Mouse (Mus musculus) adrenal gland, postnatal 10 days (tissue): Measurements from ENCODE around the gene Cryl1. TPM values are rescaled to one million over a fixed set of nuclear protein-coding genes. Genes with fewer than 3 reads are reported as not detected.

ENCODE experiments used
- DNase-seq: peaks from one replicate; pipeline ENCODE4 v3.0.0; 2021; ENCODE audit warnings: mixed read lengths
- total RNA-seq, 2 experiments: library from RNA; stranded (reverse); gene quantifications; 2 replicates each; pipeline ENCODE4 v1.2.3; 2021

The Cryl1 gene
- total RNA-seq, 2 experiments from 2014 or later, result 18.7 to 19.6 TPM

DNA sequence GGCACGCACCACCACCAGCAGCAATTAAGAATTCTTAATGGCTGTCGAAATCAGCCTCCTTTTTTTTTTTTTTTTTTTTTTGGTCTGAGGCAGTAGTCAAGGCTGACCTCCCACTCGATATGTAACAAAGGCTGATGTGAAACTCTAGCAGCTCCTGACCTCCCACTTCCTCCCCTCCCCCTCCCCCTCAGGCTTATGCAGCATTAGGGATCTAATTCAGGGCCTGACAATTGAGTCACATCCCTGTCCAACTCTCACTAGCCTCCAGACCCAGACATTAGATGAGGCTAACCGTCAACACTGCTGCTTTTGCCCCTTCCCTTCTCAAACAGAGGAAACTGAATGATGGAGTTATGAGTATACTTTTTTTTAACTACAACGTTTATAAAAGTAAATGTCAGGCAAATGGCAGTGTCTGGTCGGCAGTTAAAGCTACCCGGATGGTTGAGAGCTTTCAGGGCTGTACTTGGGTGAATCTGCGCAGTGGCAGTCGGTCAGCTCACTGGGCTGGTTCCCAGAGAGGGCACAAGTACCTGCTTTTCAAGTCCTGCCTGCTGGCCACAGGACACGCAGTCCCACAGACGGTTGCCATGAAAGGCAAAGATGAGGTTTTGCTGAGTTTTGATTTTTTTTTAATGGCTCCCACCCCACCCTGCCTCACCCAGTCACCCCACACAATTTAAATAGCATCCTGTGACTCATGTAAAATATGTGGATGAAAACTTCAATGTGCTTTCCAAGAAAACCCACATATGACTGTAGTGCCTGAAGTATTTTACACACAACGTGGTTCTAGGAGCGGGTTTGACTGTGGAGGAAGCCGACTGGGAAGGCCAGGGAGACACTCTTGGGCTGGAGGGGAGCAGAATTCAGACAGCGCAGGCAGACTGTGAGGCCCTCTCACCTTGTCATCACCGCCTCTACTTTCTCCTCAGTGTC, 81.4 kb downstream of the Cryl1 start:
- no peak for DNase-seq

GRCm38 (mm10) chr14:57315976-57316375, 82.4 kb downstream of the Cryl1 start:
- no peak for DNase-seq

DNA sequence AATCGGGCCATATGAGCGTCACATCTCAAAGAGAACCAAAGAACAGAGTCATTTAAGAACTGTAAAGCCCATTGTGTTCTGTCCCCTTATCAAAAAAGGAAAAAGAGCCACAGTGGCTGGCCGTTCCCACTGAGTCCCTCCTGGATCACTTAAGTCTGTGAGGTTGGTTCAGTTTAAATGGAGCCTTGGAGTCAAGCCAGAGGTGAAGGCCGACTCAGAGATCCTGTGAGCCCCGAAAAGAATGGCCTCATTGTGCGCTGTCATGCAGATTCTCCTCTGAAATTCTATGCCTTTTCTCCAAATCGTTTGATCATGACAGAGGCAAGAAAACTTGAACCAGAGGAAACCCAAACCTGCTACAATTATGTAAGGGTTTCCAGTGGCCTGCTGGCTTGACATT, 82.8 kb downstream of the Cryl1 start:
- DNase-seq, result no peak

DNA sequence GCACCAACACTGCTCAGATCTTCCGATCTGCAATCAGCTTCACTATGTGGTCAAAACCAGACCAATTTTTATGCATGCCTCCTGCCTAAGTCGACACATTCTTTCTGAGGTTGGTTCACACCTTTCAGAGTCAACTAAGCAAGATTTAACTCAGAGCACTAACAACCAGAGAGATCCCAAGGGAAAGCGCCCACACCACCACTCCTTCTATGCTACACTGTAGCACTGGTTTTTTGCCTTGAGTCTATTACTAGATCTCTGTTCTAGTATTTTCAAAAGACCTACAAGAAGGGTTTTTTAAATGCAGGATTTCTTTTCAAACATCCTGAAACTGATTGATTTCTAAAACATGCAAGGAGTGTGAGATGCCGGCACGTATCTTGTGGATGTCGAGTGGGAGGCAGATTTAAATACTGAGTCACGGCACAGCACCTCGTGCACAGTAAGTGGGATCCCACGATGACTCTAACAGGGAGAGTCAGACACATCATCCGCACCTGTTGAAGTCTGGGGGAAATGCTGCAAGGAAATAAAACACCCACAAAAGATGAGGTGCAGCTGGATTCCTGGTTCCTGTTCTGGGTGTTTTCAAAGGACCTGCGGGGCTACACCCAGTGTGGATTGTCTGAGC, 96.6 kb downstream of the Cryl1 start:
- DNase-seq, result no peak

- no peak for DNase-seq
These were observed 97.8 kb downstream of the Cryl1 start for GRCm38 (mm10) chr14:57300530-57300929.

GRCm38 (mm10) chr14:57297672-57298071, 100.7 kb downstream of the Cryl1 start:
- no peak for DNase-seq

DNA sequence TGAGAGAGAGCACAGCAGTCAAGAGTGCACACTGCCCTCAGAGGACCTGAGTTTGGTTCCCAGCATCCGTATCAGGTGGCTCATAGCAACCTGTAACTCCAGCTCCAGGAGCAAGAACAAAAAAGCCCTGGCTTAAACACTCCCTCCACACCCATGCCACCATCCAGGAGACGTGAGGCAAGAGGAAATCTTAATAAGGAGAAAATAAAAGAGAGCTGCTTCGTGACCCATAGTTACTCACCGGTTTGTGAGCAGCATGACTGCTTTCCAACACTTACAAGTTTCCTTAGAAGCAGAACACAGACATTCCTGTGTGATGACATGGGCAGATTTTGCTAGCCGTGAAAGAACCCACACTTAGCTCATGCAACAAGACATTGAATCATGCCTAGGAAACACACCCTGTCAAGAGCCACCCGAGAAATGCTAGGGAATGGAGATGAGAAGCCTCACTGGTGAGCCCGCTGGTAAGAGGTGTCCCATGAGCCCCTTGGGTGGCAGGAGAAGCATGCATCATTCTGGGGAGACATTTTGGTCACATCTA, 106.9 kb downstream of the Cryl1 start:
- DNase-seq, result no peak

DNA sequence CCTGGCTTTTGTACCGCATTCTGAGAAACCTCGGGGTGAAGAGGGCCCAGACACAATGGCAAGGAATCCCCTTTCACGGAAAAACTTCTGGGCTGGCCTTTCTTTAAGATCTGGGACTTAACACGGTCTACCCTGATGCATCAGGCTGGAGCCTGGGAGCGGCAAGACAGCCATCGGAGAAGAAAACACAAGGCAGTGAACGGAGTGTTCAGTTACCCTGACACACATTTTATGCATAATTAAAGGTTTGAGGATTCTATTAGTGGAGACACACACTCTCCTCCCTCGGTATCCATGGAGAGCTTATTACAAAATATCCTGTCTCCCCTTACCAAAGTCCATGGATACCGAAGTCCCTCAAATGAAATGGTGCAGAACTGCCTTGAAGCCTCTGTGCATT, 109.2 kb downstream of the Cryl1 start:
- DNase-seq, result no peak

GRCm38 (mm10) chr14:57283816-57284215, 114.5 kb downstream of the Cryl1 start:
- no peak for DNase-seq

DNA sequence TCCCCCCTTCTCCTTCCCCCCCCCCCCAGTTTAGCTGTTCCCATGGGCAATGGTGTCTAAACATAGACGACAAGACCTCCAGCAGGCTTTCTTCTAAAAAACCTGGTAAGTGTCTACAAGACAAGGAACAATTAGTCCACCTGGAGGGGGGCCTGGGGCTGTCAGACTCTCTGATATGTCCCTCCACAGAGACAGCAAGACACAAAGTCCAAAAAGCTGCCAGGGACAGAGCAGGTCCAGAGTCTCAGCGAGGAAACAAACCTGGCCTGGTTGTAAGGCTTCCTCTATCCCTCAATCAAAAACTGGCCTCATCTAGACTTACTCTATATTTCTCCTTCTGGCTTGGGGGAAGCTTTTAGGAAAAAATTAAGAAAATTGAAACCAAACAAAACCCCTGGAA, 115.7 kb downstream of the Cryl1 start:
- no peak for DNase-seq

DNA sequence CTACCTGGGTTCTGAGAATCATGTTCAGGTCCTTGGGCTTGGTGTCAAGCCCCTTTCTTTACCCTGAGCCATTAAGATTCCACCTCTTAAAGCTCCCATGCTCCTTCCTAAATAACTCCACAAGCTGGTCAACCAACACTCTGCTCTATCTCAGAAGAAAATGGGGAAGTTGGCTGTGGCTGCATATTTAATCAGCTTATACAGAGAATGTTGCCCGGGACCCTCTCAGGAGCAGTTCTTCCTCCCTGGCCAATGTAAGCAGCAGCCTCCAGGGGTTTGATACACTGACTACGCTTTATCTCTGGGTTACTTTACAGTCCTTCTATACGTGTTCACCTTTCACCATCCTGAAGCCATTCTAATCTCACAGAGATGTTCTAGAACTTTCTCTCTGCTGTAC, 117.5 kb downstream of the Cryl1 start:
- no peak for DNase-seq

DNA sequence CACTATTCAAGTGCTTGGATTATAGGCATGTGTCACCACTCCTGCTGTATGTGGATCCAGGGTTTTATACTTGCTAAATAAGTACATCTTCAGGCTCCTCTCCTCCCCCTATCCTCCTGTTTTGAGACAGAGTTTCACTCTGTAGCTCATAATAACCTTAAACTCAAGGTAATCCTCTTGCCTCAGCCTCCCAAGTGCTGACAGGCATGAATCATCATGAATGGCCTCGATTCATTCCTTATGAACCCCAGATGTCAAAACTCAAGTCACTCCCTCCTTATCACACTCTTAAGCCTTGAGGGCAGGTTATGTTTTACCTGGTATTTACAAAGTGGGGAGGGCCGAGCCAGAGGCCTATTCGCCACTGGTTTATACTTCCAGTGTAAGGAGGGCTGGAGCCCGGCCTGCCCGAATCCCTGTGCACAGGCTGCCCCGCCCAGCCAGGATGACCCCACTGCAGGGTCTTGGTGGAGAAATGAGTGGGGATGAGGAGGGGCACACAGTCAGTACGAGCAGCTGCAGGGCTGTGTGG, 121.8 kb downstream of the Cryl1 start:
- no peak for DNase-seq

DNA sequence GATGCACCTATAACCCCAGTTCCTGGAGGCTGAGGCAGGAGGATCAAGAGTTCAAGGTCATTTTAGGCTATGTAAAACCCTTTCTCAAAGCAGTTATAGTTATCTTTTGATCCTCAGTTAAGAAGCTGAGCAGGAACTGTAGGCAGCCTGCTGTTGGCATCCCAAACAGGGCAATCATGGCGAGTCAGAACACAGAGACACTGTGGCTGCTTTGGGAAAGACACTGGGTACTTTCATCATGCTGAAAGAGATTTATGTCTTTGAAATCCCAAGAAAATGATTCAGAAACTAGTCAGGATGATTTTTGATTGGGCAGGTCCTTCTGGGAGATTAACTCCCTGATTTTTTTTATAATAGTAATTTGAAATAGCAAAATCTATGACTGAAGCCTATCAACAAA, 126.0 kb downstream of the Cryl1 start:
- no peak for DNase-seq

GRCm38 (mm10) chr14:57271861-57272260, 126.5 kb downstream of the Cryl1 start:
- peak; percentile 58 for DNase-seq

DNA sequence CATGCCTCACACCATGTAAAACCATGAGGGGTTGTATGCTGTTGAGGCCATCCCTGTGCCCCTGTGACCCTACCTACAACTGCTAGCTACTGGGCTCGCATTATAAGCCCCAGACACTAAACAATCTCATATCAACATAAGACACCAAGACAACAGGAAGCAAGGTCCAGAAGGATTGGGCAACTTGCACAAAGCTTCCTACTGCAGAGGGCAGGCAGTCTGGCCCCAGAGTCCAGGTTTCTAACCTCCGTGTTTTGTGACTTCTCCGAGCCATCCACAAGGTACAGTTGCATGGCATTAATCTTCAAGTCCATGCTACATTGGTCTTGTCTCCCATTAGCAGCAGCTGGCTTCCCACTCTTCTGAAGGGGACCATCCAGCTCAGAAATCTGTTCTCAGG, 129.4 kb downstream of the Cryl1 start:
- no peak for DNase-seq

DNA sequence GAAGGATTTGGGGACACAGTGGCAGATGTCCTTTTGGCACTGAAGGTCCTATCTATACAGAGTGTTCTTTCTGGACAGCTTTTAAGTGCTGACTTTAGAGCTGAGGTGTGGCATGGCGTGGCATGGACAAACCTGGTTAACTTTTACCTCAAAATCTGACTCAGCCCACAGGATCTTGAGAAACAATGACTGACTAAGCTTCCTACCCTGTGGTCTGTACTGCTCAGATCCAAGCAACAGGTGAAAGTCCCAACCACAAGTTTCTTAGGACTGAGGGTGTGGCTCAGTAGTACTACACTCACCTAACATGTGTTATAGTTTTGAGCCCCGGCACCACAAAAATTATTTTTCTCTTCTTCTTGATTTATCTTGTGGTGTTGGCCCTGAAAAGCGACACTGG, 130.0 kb downstream of the Cryl1 start:
- DNase-seq, result no peak

DNA sequence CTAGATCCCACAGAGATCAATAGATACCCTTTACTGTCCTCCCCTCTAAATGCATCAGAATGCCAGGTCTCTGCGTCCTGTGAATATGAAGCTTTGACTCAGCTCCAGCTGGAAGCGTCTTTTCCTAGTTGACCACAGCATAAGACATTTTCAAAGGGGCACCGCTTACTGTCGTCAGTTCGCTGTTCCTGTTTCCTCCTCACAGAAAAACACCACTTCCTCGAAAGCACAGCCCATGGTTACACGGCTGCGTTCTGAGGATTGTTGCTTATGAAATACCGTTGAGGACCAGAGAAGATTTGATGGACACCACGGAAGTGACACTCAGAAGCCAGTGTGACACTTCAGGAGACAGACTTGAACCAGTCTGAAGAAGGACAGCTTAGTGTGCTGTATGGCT, 134.4 kb downstream of the Cryl1 start:
- no peak for DNase-seq

- DNase-seq, result no peak
These were observed 139.0 kb downstream of the Cryl1 start for GRCm38 (mm10) chr14:57259341-57259740.

DNA sequence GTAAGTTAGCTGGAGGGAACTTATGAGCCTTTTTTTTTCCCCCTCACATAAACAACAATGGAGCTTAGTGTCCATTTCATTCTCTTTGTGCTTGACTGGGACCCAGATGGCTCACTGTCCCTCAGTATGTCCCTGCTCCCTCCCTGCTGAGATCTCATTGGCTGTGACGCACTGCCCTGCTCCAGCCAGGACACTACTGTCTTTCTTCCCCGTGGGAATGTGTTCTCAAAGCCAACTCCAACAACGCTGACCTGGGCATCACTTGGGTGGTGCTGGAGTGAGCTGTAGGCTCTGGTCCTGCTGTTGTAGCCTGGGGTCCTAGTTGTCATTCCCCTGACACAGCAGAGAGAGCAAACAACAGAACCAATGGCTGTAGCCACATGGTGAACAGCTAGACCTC, 149.7 kb downstream of the Cryl1 start:
- DNase-seq, result no peak

DNA sequence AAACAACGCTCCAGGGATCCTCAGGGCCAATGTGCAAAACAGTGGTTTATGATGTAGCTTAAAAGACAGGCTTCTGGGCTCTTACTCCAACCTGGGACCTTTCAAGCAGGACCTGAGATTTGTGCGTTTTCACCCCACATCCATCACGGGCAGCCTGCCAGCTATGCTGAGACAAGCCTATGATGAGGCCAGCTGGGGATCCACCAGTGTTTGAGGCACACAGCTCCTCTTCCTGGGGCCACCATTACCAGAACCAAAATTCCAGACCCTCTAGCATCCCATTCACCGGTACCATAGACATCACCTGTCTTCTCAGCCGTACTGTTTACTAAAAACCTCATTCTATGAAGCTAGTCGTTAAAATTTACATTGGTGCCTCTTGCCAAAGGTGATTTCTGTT, 151.8 kb downstream of the Cryl1 start:
- no peak for DNase-seq

GRCm38 (mm10) chr14:57242978-57243377, 155.4 kb downstream of the Cryl1 start:
- DNase-seq, result no peak

GRCm38 (mm10) chr14:57235276-57235675, 163.1 kb downstream of the Cryl1 start:
- DNase-seq, result no peak

GRCm38 (mm10) chr14:57234711-57235110, 163.6 kb downstream of the Cryl1 start:
- DNase-seq, result no peak
